Mouse (Mus musculus) cerebellum, postnatal 4 days (tissue): ENCODE measurements around the gene Cebpg.

Experiments used
- DNase-seq, 2 experiments: peaks; one replicate each; pipeline ENCODE4 v3.0.0; 2022; ENCODE audit warnings: low spot score in 2 of 2, mixed read lengths in 1 of 2

Cebpg gene

GRCm38 (mm10) chr7:35056436-35056864 is at the start of gene Cebpg:
Cebpg (minus strand) TSS chr7:35056573.
- peak; percentile 95 to 99 for DNase-seq

- no peak for DNase-seq
Observed at GRCm38 (mm10) chr7:35099528-35099927, 43.2 kb upstream of the Cebpg start.

GRCm38 (mm10) chr7:35098777-35099176 is 42.4 kb upstream of the Cebpg start:
- no peak for DNase-seq

DNA sequence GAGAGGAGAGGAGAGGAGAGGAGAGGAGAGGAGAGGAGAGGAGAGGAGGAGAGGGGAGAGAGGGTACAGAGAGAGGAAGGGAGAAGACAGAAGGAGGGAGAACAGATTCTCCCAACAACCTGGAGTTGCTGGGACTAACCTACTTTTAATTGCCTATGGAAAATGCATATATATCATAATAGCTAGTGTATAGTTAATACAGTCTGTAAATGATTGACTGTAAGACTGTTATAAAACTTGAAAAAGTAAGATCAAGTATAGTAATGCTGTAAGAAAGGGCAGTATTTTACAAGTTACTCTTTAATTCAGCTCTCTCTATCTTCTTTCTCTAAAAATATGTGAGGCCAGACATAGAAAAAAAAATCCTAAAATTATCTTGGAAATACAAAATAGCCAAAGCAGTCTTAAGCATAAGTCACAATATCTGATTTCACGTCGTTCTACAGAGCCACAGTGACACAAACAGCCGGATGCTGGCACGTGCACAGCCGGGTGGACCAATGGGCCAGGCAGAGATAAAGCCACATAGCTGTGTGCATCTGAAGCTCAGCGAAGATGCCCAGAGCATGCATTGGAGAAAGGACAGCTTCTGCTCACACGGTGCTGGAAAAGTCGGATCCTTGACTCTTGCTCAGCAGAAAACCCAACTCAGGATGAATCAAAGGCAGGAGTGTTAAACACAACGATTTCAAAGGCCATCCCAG is 38.8 kb upstream of the Cebpg start:
- DNase-seq: no peak

GRCm38 (mm10) chr7:35090550-35090949 is 34.2 kb upstream of the Cebpg start:
- DNase-seq: no peak

DNA sequence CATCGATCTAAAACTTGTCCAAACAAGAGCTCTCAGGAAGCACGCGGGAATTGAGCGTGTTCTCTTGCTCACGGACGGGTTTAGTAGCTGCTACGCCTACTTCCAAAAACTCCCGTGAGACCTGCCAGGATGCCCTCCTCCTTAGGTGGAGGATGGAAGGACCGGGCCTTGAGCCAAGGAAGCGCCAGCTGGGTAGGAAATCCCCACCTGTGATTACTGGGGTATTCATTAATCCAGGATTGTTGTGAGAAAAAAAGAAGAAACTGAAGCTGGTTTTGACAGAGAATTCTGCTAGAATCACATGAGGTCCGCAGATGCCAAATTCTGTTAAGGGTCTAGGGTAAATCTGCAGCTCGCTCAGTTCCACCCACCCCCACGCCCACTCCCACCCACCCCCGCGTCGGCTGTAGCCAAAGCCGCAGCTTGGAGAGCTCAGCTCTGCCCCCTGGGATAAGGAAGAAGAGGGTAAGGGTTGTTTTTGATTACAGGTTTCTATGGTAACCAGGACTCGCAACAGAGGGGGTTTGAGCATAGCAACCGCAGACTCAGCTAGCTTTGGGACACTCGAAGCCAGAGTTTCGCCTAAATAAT is 30.0 kb upstream of the Cebpg start:
- DNase-seq: peak in 1 of 2 experiments; percentile 13

DNA sequence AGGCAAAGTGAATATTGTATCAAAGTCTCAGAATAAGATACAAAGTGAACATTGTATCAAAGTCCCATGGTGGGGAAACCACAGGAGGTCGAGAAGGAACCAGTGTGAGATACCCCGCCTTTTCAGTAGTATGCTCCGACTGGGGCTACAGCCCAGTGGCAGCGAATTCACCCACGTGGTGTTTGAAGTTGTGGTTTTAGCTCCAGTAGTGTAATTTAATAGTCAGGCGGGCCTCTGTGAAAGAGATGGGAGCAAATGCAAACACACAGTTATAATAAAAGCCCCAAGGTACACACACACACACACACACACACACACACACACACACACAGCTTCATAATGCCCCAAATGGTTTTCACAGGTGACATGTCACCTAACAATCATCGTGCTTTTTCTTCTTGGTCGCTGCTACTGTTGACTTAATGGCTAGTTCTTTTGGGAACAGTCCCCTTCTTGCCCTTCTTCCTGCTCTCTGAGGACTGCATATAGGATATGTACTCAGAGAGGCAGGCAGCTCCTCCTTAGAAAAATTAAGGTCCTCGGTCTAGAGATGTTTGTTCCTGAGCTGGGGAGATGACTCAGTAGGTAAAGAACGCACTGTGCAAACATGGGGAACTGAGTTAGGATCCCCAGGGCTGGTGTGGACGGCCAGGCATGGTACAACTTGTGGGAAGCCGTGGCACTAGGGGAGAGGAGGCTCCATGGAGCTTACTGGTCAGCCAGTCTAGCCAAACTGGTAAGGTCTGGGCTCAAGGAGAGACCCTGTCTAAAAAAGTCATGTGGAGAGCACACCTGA is 28.4 kb upstream of the Cebpg start:
- no peak for DNase-seq

DNA sequence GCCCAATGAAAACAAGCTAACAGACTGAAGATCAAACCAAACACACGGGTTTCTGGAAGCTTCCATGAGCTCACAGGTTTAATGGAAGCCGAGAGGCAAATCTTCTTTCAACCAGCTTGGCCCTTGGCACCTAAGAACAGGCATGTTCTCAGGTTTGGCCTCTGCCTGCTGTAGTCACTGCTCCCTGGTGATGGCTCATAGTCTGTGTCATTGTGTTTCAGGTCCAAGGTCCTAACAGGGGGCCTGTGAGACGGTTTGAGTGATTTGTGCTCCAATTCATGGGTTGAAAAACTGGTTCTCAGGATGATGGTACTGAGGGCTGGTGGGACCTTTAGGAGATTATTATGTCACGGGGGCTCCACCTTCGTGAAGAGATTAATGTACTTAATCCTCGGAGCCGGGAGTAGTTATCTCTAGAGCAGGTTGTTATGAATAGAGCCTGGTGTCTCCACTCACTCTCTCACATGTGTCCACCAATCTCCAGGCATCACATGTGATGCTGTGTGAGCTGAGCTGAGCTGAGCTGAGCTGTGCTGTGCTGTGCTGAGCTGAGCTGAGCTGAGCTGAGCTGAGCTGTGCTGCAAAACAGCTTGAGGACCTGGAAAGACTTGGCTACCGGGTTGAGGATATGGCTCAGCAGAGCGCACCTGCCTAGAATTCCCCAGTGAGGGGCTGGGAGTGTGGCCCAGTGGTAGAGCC is 25.2 kb upstream of the Cebpg start:
- no peak for DNase-seq

GRCm38 (mm10) chr7:35080843-35081338 is 24.5 kb upstream of the Cebpg start:
- no peak for DNase-seq

DNA sequence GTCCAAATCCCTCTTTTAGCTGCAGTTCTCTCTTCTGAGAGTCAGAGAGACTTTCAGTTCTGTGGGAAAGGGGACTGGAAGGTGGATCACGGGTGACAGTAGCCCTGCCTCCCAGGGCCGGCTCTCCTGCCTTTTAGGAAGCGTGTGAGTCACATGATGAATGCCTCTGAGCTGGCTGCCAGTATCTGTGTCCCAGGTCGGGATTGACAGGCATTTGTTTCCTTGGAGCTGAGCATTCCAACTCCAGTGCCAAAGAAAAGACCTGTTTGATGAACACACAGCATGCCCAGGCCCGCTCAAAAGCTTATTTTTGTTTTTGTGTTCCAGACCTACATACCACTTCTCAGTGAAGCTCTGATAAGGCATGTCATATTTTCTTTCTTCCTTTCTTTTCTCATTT is 20.3 kb upstream of the Cebpg start:
- DNase-seq: no peak

DNA sequence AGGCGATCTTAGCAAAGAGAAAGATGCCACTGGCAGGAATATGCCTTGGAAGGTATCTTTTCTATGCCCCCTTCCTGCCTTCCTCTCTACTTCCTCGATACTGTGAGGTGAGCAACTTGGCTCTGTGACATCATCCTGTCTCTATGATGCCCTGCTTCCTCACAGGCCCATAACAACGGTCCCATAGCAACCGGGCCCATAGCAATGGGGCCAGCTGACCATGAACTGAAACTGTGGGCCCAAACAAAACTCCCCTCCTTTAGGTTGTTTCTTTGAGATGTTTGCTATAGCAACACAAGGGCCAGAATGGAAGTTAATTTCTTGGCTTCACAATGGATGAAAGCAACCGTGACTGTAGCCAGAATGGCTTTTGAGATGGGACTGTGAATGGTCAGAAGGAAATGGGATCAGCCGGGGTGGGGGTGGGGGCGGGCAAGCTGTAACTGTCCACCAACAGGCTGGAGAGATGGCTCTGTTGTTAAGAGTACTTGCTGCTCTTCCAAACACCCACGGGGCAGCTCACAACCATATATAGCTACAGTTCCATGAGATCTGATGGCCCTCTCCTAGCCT is 10.4 kb upstream of the Cebpg start:
- DNase-seq: no peak

- no peak for DNase-seq
Observed at GRCm38 (mm10) chr7:35065958-35066357, 9.6 kb upstream of the Cebpg start.

DNA sequence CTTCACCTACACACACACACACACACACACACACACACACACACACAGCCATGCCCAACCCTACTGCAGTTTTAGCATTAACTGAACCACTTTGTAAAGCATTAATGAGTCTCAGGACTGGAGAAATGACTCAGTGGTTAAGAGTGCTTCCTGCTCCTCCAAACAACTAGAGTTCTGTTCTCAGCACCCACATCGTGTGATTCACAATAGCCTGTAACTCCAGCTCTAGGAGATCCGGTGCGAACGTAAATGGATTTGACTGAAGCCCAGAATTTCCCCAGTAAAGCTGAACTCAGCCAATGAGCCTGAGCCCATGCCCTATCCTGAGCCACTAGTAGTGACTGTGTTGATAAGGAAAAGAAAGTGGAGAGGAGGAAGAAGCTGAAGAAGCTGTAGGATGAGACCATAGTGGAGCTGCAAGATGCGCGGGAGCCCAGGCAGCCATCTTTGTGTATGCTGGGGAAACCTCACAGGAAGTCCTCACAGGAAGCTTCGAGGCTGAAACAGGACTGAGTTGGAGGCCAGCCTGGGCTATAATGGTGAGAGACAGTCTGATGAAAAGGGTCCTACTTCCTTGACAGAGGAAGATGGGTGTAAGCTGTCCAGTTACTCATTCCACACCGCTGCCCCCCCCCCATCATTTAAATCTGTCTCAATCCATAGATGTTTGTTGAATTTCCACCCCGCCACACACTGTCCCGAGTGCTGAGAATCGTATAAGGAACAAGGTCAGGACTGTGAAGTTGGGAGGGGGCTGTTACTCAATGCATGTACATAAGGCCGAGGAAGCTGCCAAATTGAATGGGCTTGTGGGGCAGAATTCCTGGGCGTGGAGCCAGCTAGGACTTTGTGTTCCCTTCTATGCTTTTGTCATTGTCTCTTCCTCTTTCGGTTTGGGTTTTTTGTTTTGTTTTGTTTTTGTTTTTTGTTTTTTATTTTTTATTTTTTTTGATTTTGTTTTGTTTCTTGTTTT is 8.2 kb upstream of the Cebpg start:
- DNase-seq: peak in 1 of 2 experiments; percentile 37

GRCm38 (mm10) chr7:35059467-35059866 is 3.1 kb upstream of the Cebpg start:
- DNase-seq: no peak

GRCm38 (mm10) chr7:35058329-35058728 is 2.0 kb upstream of the Cebpg start:
- no peak for DNase-seq

DNA sequence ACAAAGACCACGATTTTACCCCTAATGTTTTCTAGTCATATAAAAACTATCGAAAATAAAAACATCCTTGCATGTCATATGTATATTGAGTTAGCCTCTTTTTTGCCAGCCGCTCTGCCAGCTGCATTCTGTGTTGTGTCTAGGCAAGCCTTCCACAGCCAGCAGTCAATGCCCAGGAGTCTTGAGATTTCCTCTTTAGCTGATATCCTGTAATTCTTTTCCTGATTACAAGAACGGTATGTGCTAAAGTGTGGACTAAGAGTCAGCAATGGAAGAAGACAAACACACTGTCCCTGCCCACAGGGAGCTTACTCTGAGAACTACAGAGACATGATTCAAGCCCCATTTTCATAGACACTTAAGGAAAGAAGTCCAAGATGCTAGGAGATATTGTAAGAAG is 1.2 kb upstream of the Cebpg start:
- DNase-seq: no peak

GRCm38 (mm10) chr7:35056999-35057398 is 626 bp upstream of the Cebpg start:
- DNase-seq: no peak

GRCm38 (mm10) chr7:35055619-35056435 is 546 bp downstream of the Cebpg start:
- DNase-seq: peak in 1 of 2 experiments; percentile 16

- no peak for DNase-seq
Observed at GRCm38 (mm10) chr7:35054977-35055618, 1.3 kb downstream of the Cebpg start.
